Comparison of ENCODE assay signal across 15 mouse cellular contexts in genomic region chr19:10286458-10286872, GRCm38 (mm10). TPM values are rescaled to one million over a fixed set of nuclear protein-coding genes. Genes with fewer than 3 reads are reported as not detected.
A peak's percentile ranks its signal among the peaks of the same experiment; 100 is the strongest.
DNase-seq lines count a peak whose midpoint lies in the region; ATAC-seq lines count a peak whose summit lies in the region.
"Had no signal": no experiment of that assay in that cellular context is flagged by ENCODE, and none has a peak within 500 bp of the region (broad histone marks: within the 10 kb centered on the region; RNA-seq: fewer than 3 reads in every experiment).

No protein-coding gene starts in this region.

- no peak overlapping the region for H3K9ac ChIP-seq in kidney, embryonic 15.5 days
- H3K9ac ChIP-seq: embryonic facial prominence, embryonic 12.5 days; neural tube, embryonic 12.5 days had no signal

- H3K4me1 ChIP-seq in kidney, embryonic 15.5 days, result peaks cover 51% of the 10 kb centered on the region

- 70% methylated on average over 10 of the region's 10 CpGs for WGBS in kidney, embryonic 15.5 days

- ATAC-seq in kidney, embryonic 15.5 days (replicated peaks; ENCODE audit: low FRiP score), result 0 out of 2 replicates have a peak, but pooled peaks have one; percentile 22

- H3K9me3 ChIP-seq in kidney, embryonic 15.5 days (replicated peaks), result no peaks in the 10 kb centered on the region
- H3K9me3 ChIP-seq: embryonic facial prominence, embryonic 12.5 days; neural tube, embryonic 12.5 days had no signal

- H3K27ac ChIP-seq in kidney, embryonic 15.5 days, result peak overlapping the region; percentile 19; the same call in 1 of the 2 replicates
- H3K27ac ChIP-seq: embryonic facial prominence, embryonic 12.5 days; heart, adult 2 months; neural tube, embryonic 12.5 days had no signal

- H3K4me2 ChIP-seq in kidney, embryonic 15.5 days, result no peak overlapping the region
- H3K4me2 ChIP-seq: embryonic facial prominence, embryonic 12.5 days; neural tube, embryonic 12.5 days had no signal

- DNase-seq in kidney, postnatal 14 days, result no peak
- peak; percentile 28 for DNase-seq in ovary, postnatal 36 days (ENCODE audit: low spot score)
- DNase-seq in ovary, postnatal 10 days (ENCODE audit: low spot score), result no peak
- peak; percentile 78 for DNase-seq in lung, postnatal 25 days (ENCODE audit: low spot score)
- no peak for DNase-seq in right cerebral cortex, postnatal 25 days
- DNase-seq in layer of hippocampus, postnatal 36 days, result no peak
- DNase-seq: heart, adult 2 months; heart, postnatal 36 days; layer of hippocampus, adult 9-11 months; left cerebral cortex, postnatal 4 days; midbrain, embryonic 14.5 days had no signal

- no peak overlapping the region for H3K4me3 ChIP-seq in kidney, embryonic 15.5 days (replicated peaks)
- H3K4me3 ChIP-seq: embryonic facial prominence, embryonic 12.5 days; heart, adult 2 months; neural tube, embryonic 12.5 days had no signal

- no peaks in the 10 kb centered on the region for H3K36me3 ChIP-seq in kidney, embryonic 15.5 days
- H3K36me3 ChIP-seq: embryonic facial prominence, embryonic 12.5 days; neural tube, embryonic 12.5 days had no signal

- H3K27me3 ChIP-seq in kidney, embryonic 15.5 days, result no peaks in the 10 kb centered on the region
- H3K27me3 ChIP-seq: embryonic facial prominence, embryonic 12.5 days had no signal

RNA-seq across cellular contexts. Expression of gene Dagla, which starts 18.2 kb away (rescaled TPM):
- polyA plus RNA-seq in kidney, embryonic 15.5 days (2015; fragmentation: Nextera tagmentation; extraction: Ambion mirVana), result 3.1 and 3.7 TPM in 2 replicates
- 100 to 1,000 TPM; 122 to 123 TPM for total RNA-seq in layer of hippocampus, postnatal 36 days (2021)
- total RNA-seq: MEL had no signal

RNA-seq across cellular contexts. Expression of gene Myrf, which starts 45.9 kb away (rescaled TPM):
- 3.3 and 4.2 TPM in 2 replicates for polyA plus RNA-seq in kidney, embryonic 15.5 days (2015; fragmentation: Nextera tagmentation; extraction: Ambion mirVana)
- total RNA-seq in layer of hippocampus, postnatal 36 days (2021), result 10 to 100 TPM; 27.5 to 30.5 TPM

Comparison
In these comparisons a context has a peak if more than half of its experiments do, and no peak if none do; other contexts are left out.
1. DNase-seq: peak in ovary, postnatal 36 days (single experiment) and lung, postnatal 25 days (single experiment); none in kidney, postnatal 14 days (single experiment), ovary, postnatal 10 days (single experiment), right cerebral cortex, postnatal 25 days (single experiment) and layer of hippocampus, postnatal 36 days (0 of 2).